Mouse (Mus musculus): ENCODE measurements around the gene Iqce. TPM values are rescaled to one million over a fixed set of nuclear protein-coding genes. Genes with fewer than 3 reads are reported as not detected.
"Not testable (repeated sequence)": the region's sequence is repeated elsewhere in the genome, so short reads cannot be mapped to it uniquely, and the experiment has no call there.

Iqce gene
- total RNA-seq, 1 experiment from 2014 or later: 34.4 TPM

- ATAC-seq (replicated peaks in 1 of 2; ENCODE audit: insufficient read depth in 1 of 2, low FRiP score in 2 of 2, low TSS enrichment in 1 of 2, low read depth in 1 of 2, poor library complexity in 2 of 2, severe bottlenecking in 2 of 2): no peak
Measured at GRCm38 (mm10) chr5:140675640-140676039, 26.5 kb downstream of the Iqce start.

GRCm38 (mm10) chr5:140675079-140675478, 27.1 kb downstream of the Iqce start:
- ATAC-seq (replicated peaks in 1 of 2; ENCODE audit: insufficient read depth in 1 of 2, low FRiP score in 2 of 2, low TSS enrichment in 1 of 2, low read depth in 1 of 2, poor library complexity in 2 of 2, severe bottlenecking in 2 of 2): no peak

- ATAC-seq (replicated peaks in 1 of 2; ENCODE audit: insufficient read depth in 1 of 2, low FRiP score in 2 of 2, low TSS enrichment in 1 of 2, low read depth in 1 of 2, poor library complexity in 2 of 2, severe bottlenecking in 2 of 2): no peak
Measured at GRCm38 (mm10) chr5:140674036-140674435, 28.1 kb downstream of the Iqce start.

- ATAC-seq (replicated peaks in 1 of 2; ENCODE audit: insufficient read depth in 1 of 2, low FRiP score in 2 of 2, low TSS enrichment in 1 of 2, low read depth in 1 of 2, poor library complexity in 2 of 2, severe bottlenecking in 2 of 2): not testable (repeated sequence)
Measured at GRCm38 (mm10) chr5:140672603-140673002, 29.6 kb downstream of the Iqce start.

- no peak for ATAC-seq (replicated peaks in 1 of 2; ENCODE audit: insufficient read depth in 1 of 2, low FRiP score in 2 of 2, low TSS enrichment in 1 of 2, low read depth in 1 of 2, poor library complexity in 2 of 2, severe bottlenecking in 2 of 2)
Measured at GRCm38 (mm10) chr5:140672115-140672514, 30.1 kb downstream of the Iqce start.

GRCm38 (mm10) chr5:140663621-140664180, 38.5 kb downstream of the Iqce start:
- peak; percentile 68 to 82 for ATAC-seq (replicated peaks in 1 of 2; ENCODE audit: insufficient read depth in 1 of 2, low FRiP score in 2 of 2, low TSS enrichment in 1 of 2, low read depth in 1 of 2, poor library complexity in 2 of 2, severe bottlenecking in 2 of 2)

GRCm38 (mm10) chr5:140662741-140663592, 39.2 kb downstream of the Iqce start:
- ATAC-seq (replicated peaks in 1 of 2; ENCODE audit: insufficient read depth in 1 of 2, low FRiP score in 2 of 2, low TSS enrichment in 1 of 2, low read depth in 1 of 2, poor library complexity in 2 of 2, severe bottlenecking in 2 of 2): peak; percentile 68 to 80

GRCm38 (mm10) chr5:140661875-140662643, 40.1 kb downstream of the Iqce start:
- ATAC-seq (replicated peaks in 1 of 2; ENCODE audit: insufficient read depth in 1 of 2, low FRiP score in 2 of 2, low TSS enrichment in 1 of 2, low read depth in 1 of 2, poor library complexity in 2 of 2, severe bottlenecking in 2 of 2): no peak

- ATAC-seq (replicated peaks in 1 of 2; ENCODE audit: insufficient read depth in 1 of 2, low FRiP score in 2 of 2, low TSS enrichment in 1 of 2, low read depth in 1 of 2, poor library complexity in 2 of 2, severe bottlenecking in 2 of 2): no peak
Measured at GRCm38 (mm10) chr5:140661427-140661826, 40.8 kb downstream of the Iqce start.

- ATAC-seq (replicated peaks in 1 of 2; ENCODE audit: insufficient read depth in 1 of 2, low FRiP score in 2 of 2, low TSS enrichment in 1 of 2, low read depth in 1 of 2, poor library complexity in 2 of 2, severe bottlenecking in 2 of 2): no peak
Measured at GRCm38 (mm10) chr5:140660398-140660797, 41.8 kb downstream of the Iqce start.

- no peak for ATAC-seq (replicated peaks in 1 of 2; ENCODE audit: insufficient read depth in 1 of 2, low FRiP score in 2 of 2, low TSS enrichment in 1 of 2, low read depth in 1 of 2, poor library complexity in 2 of 2, severe bottlenecking in 2 of 2)
Measured at GRCm38 (mm10) chr5:140659607-140660272, 42.4 kb downstream of the Iqce start.

- no peak for ATAC-seq (replicated peaks in 1 of 2; ENCODE audit: insufficient read depth in 1 of 2, low FRiP score in 2 of 2, low TSS enrichment in 1 of 2, low read depth in 1 of 2, poor library complexity in 2 of 2, severe bottlenecking in 2 of 2)
Measured at GRCm38 (mm10) chr5:140654096-140654845, 47.9 kb downstream of the Iqce start.

GRCm38 (mm10) chr5:140652587-140652986, 49.6 kb downstream of the Iqce start:
- ATAC-seq (replicated peaks in 1 of 2; ENCODE audit: insufficient read depth in 1 of 2, low FRiP score in 2 of 2, low TSS enrichment in 1 of 2, low read depth in 1 of 2, poor library complexity in 2 of 2, severe bottlenecking in 2 of 2): no peak

GRCm38 (mm10) chr5:140651231-140651630, 50.9 kb downstream of the Iqce start:
- ATAC-seq (replicated peaks in 1 of 2; ENCODE audit: insufficient read depth in 1 of 2, low FRiP score in 2 of 2, low TSS enrichment in 1 of 2, low read depth in 1 of 2, poor library complexity in 2 of 2, severe bottlenecking in 2 of 2): no peak

- ATAC-seq (replicated peaks in 1 of 2; ENCODE audit: insufficient read depth in 1 of 2, low FRiP score in 2 of 2, low TSS enrichment in 1 of 2, low read depth in 1 of 2, poor library complexity in 2 of 2, severe bottlenecking in 2 of 2): no peak
Measured at GRCm38 (mm10) chr5:140649881-140650414, 52.2 kb downstream of the Iqce start.

- ATAC-seq (replicated peaks in 1 of 2; ENCODE audit: insufficient read depth in 1 of 2, low FRiP score in 2 of 2, low TSS enrichment in 1 of 2, low read depth in 1 of 2, poor library complexity in 2 of 2, severe bottlenecking in 2 of 2): peak; percentile 91 to 92
Measured at GRCm38 (mm10) chr5:140649101-140649667, 53.0 kb downstream of the Iqce start.
